In the genomic region with DNA sequence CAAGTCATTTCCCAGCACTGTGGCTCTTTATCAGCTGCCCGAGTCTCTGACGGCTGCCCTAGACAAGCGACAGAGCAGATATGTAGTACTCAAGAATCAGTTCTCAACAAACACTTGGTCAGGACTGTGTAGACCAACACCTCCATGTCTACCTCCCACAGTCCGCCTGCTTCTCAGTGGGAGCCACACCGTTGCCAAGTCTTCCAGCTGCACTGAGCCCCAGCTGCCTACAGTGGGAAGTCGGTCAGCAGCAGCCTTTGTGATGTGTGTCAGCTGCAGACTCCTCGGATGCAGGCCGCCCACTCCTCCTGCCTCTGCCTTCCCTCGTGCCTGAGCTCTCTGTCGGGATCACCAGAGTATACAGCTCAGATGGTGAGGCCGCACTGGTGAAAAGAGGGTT, we compare ENCODE assay signal across 11 mouse cellular contexts. TPM values are rescaled to one million over a fixed set of nuclear protein-coding genes. Genes with fewer than 3 reads are reported as not detected.
DNase-seq lines count a peak whose midpoint lies in the region; ATAC-seq and TF ChIP-seq lines count a peak whose summit lies in the region.
"Had no signal": no experiment of that assay in that cellular context is flagged by ENCODE, and none has a peak within 500 bp of the region (broad histone marks: within the 10 kb centered on the region; RNA-seq: fewer than 3 reads in every experiment).

No protein-coding gene starts in this region.

- H3K9ac ChIP-seq in heart, embryonic 14.5 days (ENCODE audit: low read length) = no peak overlapping the region
- H3K9ac ChIP-seq: hindbrain, embryonic 14.5 days; liver, embryonic 14.5 days had no signal

- H3K27me3 ChIP-seq in heart, embryonic 14.5 days (ENCODE audit: control insufficient read depth, insufficient read depth, low read length) = no peaks in the 10 kb centered on the region

- peaks cover 5 to 8% of the 10 kb centered on the region in 2 experiments; a peak in 3 of 4 replicates for H3K4me1 ChIP-seq in heart, embryonic 14.5 days (ENCODE audit: control insufficient read depth in 2 of 2, insufficient read depth in 2 of 2, low read length in 2 of 2)

- H3K27ac ChIP-seq in heart, embryonic 14.5 days (replicated peaks in 1 of 2; ENCODE audit: control insufficient read depth in 1 of 2, insufficient read depth in 1 of 2, low read depth in 2 of 2, low read length in 2 of 2) = no peak overlapping the region
- H3K27ac ChIP-seq: hindbrain, embryonic 14.5 days; kidney, postnatal 0 days; liver, embryonic 14.5 days had no signal

- TF ChIP-seq POLR2A in brain, embryonic 14.5 days (IDR thresholded peaks at IDR 0.05; ENCODE audit: borderline replicate concordance, extremely low read depth, insufficient read depth, insufficient read length, poor library complexity, severe bottlenecking) = no peak

- 0 out of 2 replicates have a peak, but pooled peaks have one; percentile 45 for ATAC-seq in heart, embryonic 14.5 days (ENCODE audit: insufficient number of reproducible peaks, insufficient read depth, low FRiP score, low read depth)
- no peak for ATAC-seq in monocyte, adult 5-6 weeks (replicated peaks; ENCODE audit: insufficient number of reproducible peaks, low FRiP score, low TSS enrichment, poor library complexity, severe bottlenecking)

- no peak overlapping the region for H3K4me3 ChIP-seq in heart, embryonic 14.5 days (ENCODE audit: control insufficient read depth in 1 of 2, insufficient read depth in 1 of 2, low read depth in 1 of 2, low read length in 2 of 2)

- no peak for TF ChIP-seq CTCF in brain, embryonic 14.5 days (IDR thresholded peaks at IDR 0.05; ENCODE audit: borderline replicate concordance, extremely low read depth, insufficient read depth, insufficient read length)

- DNase-seq in kidney, postnatal 4 days = peak; percentile 66 to 74
- no peak for DNase-seq in kidney, postnatal 36 days
- peak; percentile 35 for DNase-seq in brain, embryonic 14.5 days (ENCODE audit: low read depth)
- peak; percentile 41 to 82 for DNase-seq in lung, postnatal 4 days
- no peak for DNase-seq in kidney, adult 9 months
- DNase-seq in cerebellum, adult 18-20 months = no peak

- no peak overlapping the region for H3K4me2 ChIP-seq in heart, embryonic 14.5 days (ENCODE audit: low read length)
- H3K4me2 ChIP-seq: hindbrain, embryonic 14.5 days had no signal

- WGBS in heart, embryonic 14.5 days = 29% methylated on average over 11 of the region's 11 CpGs

- no peaks in the 10 kb centered on the region for H3K9me3 ChIP-seq in heart, embryonic 14.5 days (ENCODE audit: control insufficient read depth, low read length)

- H3K36me3 ChIP-seq in heart, embryonic 14.5 days (ENCODE audit: control insufficient read depth, insufficient read depth, low read length) = no peaks in the 10 kb centered on the region

RNA-seq across cellular contexts. Expression of a gene that starts 31.6 kb away (rescaled TPM):
- polyA plus RNA-seq in brain, embryonic 14.5 days (2012; rRNA removed) = 57.2 and 57.5 TPM in 2 replicates
- polyA plus RNA-seq in heart, embryonic 14.5 days (2014; fragmentation: Nextera tagmentation; extraction: Ambion mirVana) = 27.1 TPM in 2 replicates
- total RNA-seq in monocyte, adult 5-6 weeks (2017) = 19.5 to 20.2 TPM (median 19.5 TPM) in 3 replicates

Comparison
In these comparisons a context has a peak if more than half of its experiments do, and no peak if none do; other contexts are left out.
1. DNase-seq: peak in kidney, postnatal 4 days (2 of 2), brain, embryonic 14.5 days (single experiment) and lung, postnatal 4 days (2 of 2); none in kidney, postnatal 36 days (0 of 2), kidney, adult 9 months (single experiment) and cerebellum, adult 18-20 months (0 of 2).